Mouse (Mus musculus): Measurements from ENCODE around the gene Fnip1. TPM values are rescaled to one million over a fixed set of nuclear protein-coding genes. Genes with fewer than 3 reads are reported as not detected.

Fnip1 gene
- total and polyA plus RNA-seq, 3 experiments: 11.9 to 13.6 TPM; not detected in 1

- no peak for TF ChIP-seq USF1 (IDR thresholded peaks at IDR 0.05; ENCODE audit: low read depth, low read length)
- no peak for TF ChIP-seq JUND (IDR thresholded peaks at IDR 0.05; ENCODE audit: low read depth, low read length)
- TF ChIP-seq ELF1 (IDR thresholded peaks at IDR 0.05; ENCODE audit: low read depth, low read length): 0 out of 2 replicates have a peak, but pooled peaks have one; percentile 29
- no peak for TF ChIP-seq NRF1 (IDR thresholded peaks at IDR 0.05; ENCODE audit: insufficient read depth, low read depth, low read length, poor library complexity, severe bottlenecking)
- peak; percentile 76; the same call in 1 of the 2 replicates for TF ChIP-seq SIN3A (IDR thresholded peaks at IDR 0.05; ENCODE audit: low read length)
- TF ChIP-seq RAD21 (IDR thresholded peaks at IDR 0.05; ENCODE audit: low read depth, low read length): no peak
- TF ChIP-seq MAZ (IDR thresholded peaks at IDR 0.05; ENCODE audit: low read depth, low read length): peak; percentile 69; the same call in 1 of the 2 replicates
- TF ChIP-seq KAT2A (conservative IDR thresholded peaks at IDR 0.05; ENCODE audit: low read depth, low read length): no peak
- TF ChIP-seq EP300 (IDR thresholded peaks at IDR 0.05; ENCODE audit: low read depth in 1 of 2, low read length in 2 of 2): peak; percentile 82 to 90
- TF ChIP-seq ZC3H11A (IDR thresholded peaks at IDR 0.05; ENCODE audit: low read depth, low read length): no peak
- peak; percentile 74; the same call in 1 of the 2 replicates for TF ChIP-seq CHD1 (IDR thresholded peaks at IDR 0.05; ENCODE audit: low read depth, low read length)
- peak; percentile 53; the same call in 1 of the 2 replicates for TF ChIP-seq TCF12 (IDR thresholded peaks at IDR 0.05; ENCODE audit: low read depth, low read length)
- no peak for TF ChIP-seq SMC3 (IDR thresholded peaks at IDR 0.05; ENCODE audit: low read depth, low read length)
Observed at GRCm38 (mm10) chr11:54427695-54428352, 10.2 kb upstream of the Fnip1 start (continued).

GRCm38 (mm10) chr11:54429224-54429623 lies 8.8 kb upstream of the Fnip1 start:
- TF ChIP-seq RAD21 (IDR thresholded peaks at IDR 0.05; ENCODE audit: low read depth, low read length) (no peak), BHLHE40 (IDR thresholded peaks at IDR 0.05; ENCODE audit: borderline replicate concordance, low read depth, low read length) (no peak), NRF1 (IDR thresholded peaks at IDR 0.05; ENCODE audit: insufficient read depth, low read depth, low read length, poor library complexity, severe bottlenecking) (no peak), KAT2A (conservative IDR thresholded peaks at IDR 0.05; ENCODE audit: low read depth, low read length) (no peak), MYB (IDR thresholded peaks at IDR 0.05; ENCODE audit: low read depth, low read length) (no peak)
- Histone ChIP-seq H3K36me3 (ENCODE audit: control insufficient read depth in 1 of 2, insufficient read depth in 2 of 2, low read length in 2 of 2) (peaks cover 0 to 30% of the 10 kb centered on the region in 2 experiments; a peak in 2 of 4 replicates), H3K4me1 (ENCODE audit: control insufficient read depth in 1 of 2, insufficient read depth in 2 of 2, low read length in 2 of 2) (peaks cover 18 to 19% of the 10 kb centered on the region in 2 experiments), H3K27me3 (ENCODE audit: control insufficient read depth in 1 of 2, insufficient read depth in 2 of 2, low read length in 2 of 2) (no peaks in the 10 kb centered on the region), H3K79me2 (ENCODE audit: control insufficient read depth, insufficient read depth, low read length, poor library complexity) (no peaks in the 10 kb centered on the region; the same call in 1 of the 2 replicates), H3K27ac (ENCODE audit: control insufficient read depth, low read depth, low read length) (no peak overlapping the region), H3K9me3 (replicated peaks; ENCODE audit: insufficient read depth, low read length) (no peaks in the 10 kb centered on the region), H3K4me3 (ENCODE audit: control insufficient read depth in 1 of 2, insufficient read depth in 1 of 2, low read depth in 2 of 2, low read length in 2 of 2) (no peak overlapping the region), H3K9ac (ENCODE audit: control insufficient read depth, low read depth, low read length, poor library complexity, severe bottlenecking) (no peak overlapping the region)
- DNase-seq (ENCODE audit: low read depth, low spot score): no peak

- peaks cover 0 to 20% of the 10 kb centered on the region in 2 experiments; a peak in 2 of 4 replicates for H3K36me3 ChIP-seq (ENCODE audit: control insufficient read depth in 1 of 2, insufficient read depth in 2 of 2, low read length in 2 of 2)
- no peak for DNase-seq (ENCODE audit: low read depth, low spot score)
- H3K27ac ChIP-seq (ENCODE audit: control insufficient read depth, low read depth, low read length): no peak overlapping the region
- H3K4me3 ChIP-seq (ENCODE audit: control insufficient read depth in 1 of 2, insufficient read depth in 1 of 2, low read depth in 2 of 2, low read length in 2 of 2): no peak overlapping the region
- peaks cover 24% of the 10 kb centered on the region for H3K79me2 ChIP-seq (ENCODE audit: control insufficient read depth, insufficient read depth, low read length, poor library complexity)
- TF ChIP-seq EP300 (IDR thresholded peaks at IDR 0.05; ENCODE audit: low read depth in 1 of 2, low read length in 2 of 2): peak in 1 of 2 experiments; percentile 27; a peak in 1 of 4 replicates
- TF ChIP-seq JUND (IDR thresholded peaks at IDR 0.05; ENCODE audit: low read depth, low read length): peak; percentile 97
- peak; percentile 43; the same call in 1 of the 2 replicates for TF ChIP-seq ZNF384 (IDR thresholded peaks at IDR 0.05; ENCODE audit: low read depth, low read length)
- no peak for TF ChIP-seq SIN3A (IDR thresholded peaks at IDR 0.05; ENCODE audit: low read length)
- TF ChIP-seq GATA1 (IDR thresholded peaks at IDR 0.05; ENCODE audit: low read depth, low read length): peak; percentile 50
- no peak for TF ChIP-seq MAZ (IDR thresholded peaks at IDR 0.05; ENCODE audit: low read depth, low read length)
- no peak overlapping the region for H3K9ac ChIP-seq (ENCODE audit: control insufficient read depth, low read depth, low read length, poor library complexity, severe bottlenecking)
- H3K9me3 ChIP-seq (replicated peaks; ENCODE audit: insufficient read depth, low read length): no peaks in the 10 kb centered on the region
- peaks cover 8 to 17% of the 10 kb centered on the region in 2 experiments for H3K4me1 ChIP-seq (ENCODE audit: control insufficient read depth in 1 of 2, insufficient read depth in 2 of 2, low read length in 2 of 2)
- no peaks in the 10 kb centered on the region for H3K27me3 ChIP-seq (ENCODE audit: control insufficient read depth in 1 of 2, insufficient read depth in 2 of 2, low read length in 2 of 2)
Observed at GRCm38 (mm10) chr11:54435797-54436196, 2.2 kb upstream of the Fnip1 start.
